Mouse (Mus musculus): ENCODE measurements at regions not wholly inside any gene's neighbourhood (a gene's known extent, or its start where the extent isn't known, plus 50 kb on each side); places are given as distances from the start of the nearest gene placed in this dataset.
A peak's percentile ranks its signal among the peaks of the same experiment; 100 is the strongest.

DNA sequence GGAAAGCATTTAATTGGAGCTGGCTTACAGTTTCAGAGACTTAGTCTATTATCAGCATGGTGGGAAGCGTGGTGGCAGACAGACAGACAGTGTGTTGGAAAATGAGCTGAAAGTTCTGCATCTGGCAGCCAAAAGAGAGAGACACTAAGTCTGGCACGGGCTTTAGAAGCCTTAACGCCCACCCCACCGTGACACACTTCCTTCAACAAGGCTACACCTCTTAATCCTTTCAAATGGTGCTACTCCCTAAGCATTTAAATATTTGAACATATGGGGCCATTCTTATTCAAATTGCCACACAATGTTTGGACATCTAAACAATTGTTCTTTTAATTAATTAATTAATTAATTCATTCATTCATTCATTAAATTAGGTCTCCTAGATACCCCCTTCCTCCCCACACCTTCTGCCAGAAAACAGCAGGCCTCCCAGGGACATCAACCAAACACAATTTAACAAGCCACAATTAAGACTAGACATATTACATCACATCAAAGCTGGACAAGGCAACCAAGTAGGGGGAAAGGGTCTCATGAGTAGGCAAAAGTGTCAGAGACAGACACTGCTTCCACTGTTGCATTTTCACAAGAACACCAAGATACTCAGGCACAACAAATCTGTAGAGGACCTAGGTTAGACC lies 135.4 kb upstream of the Ptbp2 start:
- Histone ChIP-seq H3K4me2 (no peak overlapping the region), H3K4me3 (replicated peaks) (no peak overlapping the region), H3K9ac (replicated peaks) (no peak overlapping the region), H3K27ac (replicated peaks) (no peak overlapping the region), H3K27me3 (replicated peaks) (no peaks in the 10 kb centered on the region), H3K36me3 (no peaks in the 10 kb centered on the region), H3K4me1 (no peaks in the 10 kb centered on the region), H3K9me3 (replicated peaks) (no peaks in the 10 kb centered on the region)
- 55% methylated on average over 4 of the region's 4 CpGs for WGBS
- ATAC-seq (ENCODE audit: low FRiP score) = no peak

DNA sequence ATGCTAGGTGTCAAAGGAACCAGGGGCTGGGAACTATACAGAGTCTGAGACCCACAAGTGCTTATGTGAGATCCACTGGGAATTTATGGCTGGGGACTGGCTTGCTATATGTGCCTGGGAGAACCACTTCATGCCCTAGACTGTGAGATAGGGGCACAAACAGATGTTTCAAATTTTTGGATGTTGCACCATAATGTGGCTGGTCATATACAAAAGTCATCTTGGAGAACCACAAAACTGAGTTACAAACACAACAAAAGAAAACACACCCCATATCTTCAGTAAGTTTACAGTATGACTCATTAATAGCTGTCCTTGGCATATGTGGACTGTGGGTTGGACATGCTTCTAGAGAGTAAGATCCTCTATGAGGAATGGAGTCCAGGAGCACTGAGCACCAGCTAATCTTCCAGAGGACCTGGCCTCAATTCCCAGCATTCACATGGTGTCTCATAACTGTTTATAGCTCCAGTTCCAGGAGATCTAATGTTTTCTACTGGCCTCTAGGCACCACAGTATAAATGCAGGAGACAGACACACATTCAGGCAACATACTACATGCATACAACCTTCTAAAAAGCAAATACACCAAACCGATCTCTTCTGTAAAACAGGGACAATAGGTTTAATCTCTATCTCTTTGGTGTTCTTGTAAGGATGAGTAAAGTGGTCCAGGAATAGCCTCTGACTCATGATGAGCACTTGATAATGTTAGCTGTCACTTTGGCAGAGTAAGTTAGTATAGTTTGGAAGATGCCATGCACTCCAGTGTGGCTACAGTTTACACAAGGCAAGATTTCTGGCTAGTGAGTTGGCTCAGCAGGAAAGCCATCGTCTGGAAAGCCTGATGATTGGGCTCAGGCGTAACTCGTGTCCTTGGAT lies 132.0 kb upstream of the Ptbp2 start:
- no peaks in the 10 kb centered on the region for H3K9me3 ChIP-seq (replicated peaks)
- H3K4me1 ChIP-seq = no peaks in the 10 kb centered on the region
- H3K9ac ChIP-seq (replicated peaks) = no peak overlapping the region
- ATAC-seq (ENCODE audit: low FRiP score) = no peak
- H3K4me2 ChIP-seq = no peak overlapping the region
- H3K27me3 ChIP-seq (replicated peaks) = no peaks in the 10 kb centered on the region
- H3K27ac ChIP-seq (replicated peaks) = no peak overlapping the region
- H3K4me3 ChIP-seq (replicated peaks) = no peak overlapping the region
- H3K36me3 ChIP-seq = no peaks in the 10 kb centered on the region
- 49% methylated on average over 4 of the region's 4 CpGs for WGBS

DNA sequence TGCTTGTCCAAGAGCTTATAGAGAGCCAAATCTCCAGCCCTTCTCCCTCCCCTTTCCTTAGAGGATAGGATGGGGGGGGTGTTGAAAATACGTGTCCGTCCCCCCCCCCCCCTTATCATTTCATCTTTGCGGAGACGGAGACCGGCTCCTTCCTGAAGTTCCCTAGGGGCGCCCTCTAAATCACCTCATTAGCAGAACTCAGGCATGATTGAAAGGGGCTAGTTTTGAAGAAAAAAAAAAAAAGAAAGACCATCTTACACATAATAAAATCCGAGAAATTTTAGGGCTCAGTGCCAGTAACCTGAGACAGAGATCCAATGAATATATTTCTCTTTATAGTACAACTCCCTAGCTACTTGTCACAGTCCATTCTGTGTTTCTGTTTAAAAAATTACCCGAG lies 127.3 kb upstream of the Ptbp2 start:
- no peak overlapping the region for H3K4me3 ChIP-seq (replicated peaks)
- no peak for ATAC-seq (ENCODE audit: low FRiP score)
- no peaks in the 10 kb centered on the region for H3K9me3 ChIP-seq (replicated peaks)
- H3K36me3 ChIP-seq = no peaks in the 10 kb centered on the region
- no peak overlapping the region for H3K27ac ChIP-seq (replicated peaks)
- H3K4me1 ChIP-seq = no peaks in the 10 kb centered on the region
- H3K4me2 ChIP-seq = no peak overlapping the region
- WGBS = 46% methylated on average over 6 of the region's 8 CpGs
- H3K27me3 ChIP-seq (replicated peaks) = no peaks in the 10 kb centered on the region
- H3K9ac ChIP-seq (replicated peaks) = no peak overlapping the region

DNA sequence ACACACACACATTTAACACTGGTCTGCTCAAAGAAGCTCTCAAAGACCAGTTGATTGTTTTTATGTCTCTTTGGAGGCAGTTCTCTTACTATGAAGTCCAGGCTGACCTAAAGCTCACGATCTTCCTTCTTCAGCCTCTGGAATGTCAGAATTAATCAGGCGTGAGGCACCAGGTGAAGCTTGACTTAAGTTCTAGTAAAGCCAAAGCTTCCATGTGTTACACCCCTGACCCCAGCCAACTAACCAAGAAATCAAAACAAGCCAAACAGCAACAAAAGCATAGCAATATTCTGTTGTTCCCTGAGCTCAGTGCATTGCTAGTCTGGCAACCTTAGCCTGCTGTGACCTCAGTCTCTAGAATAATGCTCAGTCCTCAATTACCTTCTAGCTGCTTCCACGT lies 120.0 kb upstream of the Ptbp2 start:
- H3K27ac ChIP-seq (replicated peaks) = no peak overlapping the region
- H3K9me3 ChIP-seq (replicated peaks) = no peaks in the 10 kb centered on the region
- no peaks in the 10 kb centered on the region for H3K36me3 ChIP-seq
- H3K27me3 ChIP-seq (replicated peaks) = no peaks in the 10 kb centered on the region
- H3K9ac ChIP-seq (replicated peaks) = no peak overlapping the region
- no peak overlapping the region for H3K4me2 ChIP-seq
- no peak for ATAC-seq (ENCODE audit: low FRiP score)
- WGBS = 83% methylated on average over 3 of the region's 3 CpGs
- no peaks in the 10 kb centered on the region for H3K4me1 ChIP-seq
- no peak overlapping the region for H3K4me3 ChIP-seq (replicated peaks)

DNA sequence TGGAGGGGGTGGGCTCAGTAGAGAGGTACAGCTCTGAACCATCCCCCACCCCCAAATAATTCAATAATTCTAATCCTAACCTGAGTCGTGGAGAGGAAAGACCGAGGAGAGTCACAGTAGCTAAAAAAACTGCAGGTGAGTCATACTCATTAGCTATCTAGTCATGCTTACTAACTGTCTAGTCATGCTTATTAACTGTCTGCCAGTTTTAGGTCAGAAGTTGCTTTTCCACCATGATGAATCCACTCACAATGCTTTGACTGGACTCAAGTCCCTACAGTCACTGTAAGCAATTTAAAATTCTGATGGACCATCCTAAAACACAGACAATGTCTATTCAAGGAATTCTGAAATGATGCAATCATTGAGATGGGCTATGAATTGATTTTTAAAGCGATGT lies 110.9 kb upstream of the Ptbp2 start:
- no peak overlapping the region for H3K4me2 ChIP-seq
- H3K4me3 ChIP-seq (replicated peaks) = no peak overlapping the region
- no peaks in the 10 kb centered on the region for H3K36me3 ChIP-seq
- H3K27me3 ChIP-seq (replicated peaks) = no peaks in the 10 kb centered on the region
- H3K27ac ChIP-seq (replicated peaks) = no peak overlapping the region
- WGBS = 90% methylated on average over 3 of the region's 3 CpGs
- ATAC-seq (ENCODE audit: low FRiP score) = no peak
- no peak overlapping the region for H3K9ac ChIP-seq (replicated peaks)
- H3K9me3 ChIP-seq (replicated peaks) = no peaks in the 10 kb centered on the region
- peaks cover 17% of the 10 kb centered on the region for H3K4me1 ChIP-seq

DNA sequence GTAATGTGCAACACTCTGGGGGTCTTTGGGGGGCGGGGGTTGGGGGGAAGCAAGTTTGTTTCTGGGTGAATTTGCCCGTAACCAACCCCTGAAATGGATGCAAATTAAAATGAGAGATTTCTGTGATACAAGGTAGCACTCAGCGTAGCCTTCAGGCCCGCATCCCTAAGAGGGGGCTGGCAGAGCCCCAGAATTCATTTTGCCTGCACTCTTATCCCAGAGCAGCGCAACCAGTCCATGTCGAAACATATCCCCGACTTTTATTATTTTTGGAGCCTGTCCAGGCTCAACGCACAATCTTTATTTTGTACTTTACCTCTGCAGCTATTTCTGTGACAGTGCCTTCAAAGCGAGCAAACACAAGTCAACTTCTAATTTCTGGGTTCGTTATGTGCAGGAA lies 109.8 kb upstream of the Ptbp2 start:
- 51% methylated on average over 10 of the region's 10 CpGs for WGBS
- H3K4me1 ChIP-seq = peaks cover 17% of the 10 kb centered on the region

DNA sequence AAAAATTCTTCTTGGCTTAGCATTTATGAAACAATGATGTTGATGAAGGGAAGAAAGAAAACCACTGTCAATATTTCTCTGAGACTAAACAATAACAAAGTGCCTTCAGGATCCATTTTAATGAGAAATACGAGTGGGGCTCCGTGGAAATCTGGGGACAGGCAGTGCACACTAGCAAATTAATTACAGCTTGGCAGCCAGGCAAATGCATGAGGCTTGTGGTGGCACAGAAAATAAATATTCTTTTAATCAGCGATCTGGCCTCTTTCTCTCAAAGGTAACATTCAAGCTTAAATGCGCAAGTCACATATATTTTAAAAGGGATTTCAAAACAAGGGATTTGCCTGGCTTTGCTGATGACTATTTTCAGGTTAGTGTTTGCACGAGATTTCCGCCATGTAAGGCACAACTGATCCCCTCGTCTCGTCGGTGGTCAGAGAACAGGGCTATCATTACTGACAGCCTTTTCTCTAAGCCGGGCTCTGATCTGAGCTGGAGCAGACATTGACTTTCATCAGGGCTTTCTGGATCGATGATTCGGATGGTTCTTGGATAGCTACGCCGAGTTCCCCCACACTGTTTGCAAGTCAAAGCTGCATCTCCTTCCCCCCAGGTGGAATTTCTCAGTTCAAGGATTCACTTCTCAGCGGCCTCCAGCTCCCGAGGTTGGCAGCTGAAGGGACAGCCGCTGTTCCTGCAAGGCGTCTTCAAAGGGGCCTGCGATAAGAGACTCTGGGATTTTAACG lies 109.1 kb upstream of the Ptbp2 start:
- Histone ChIP-seq H3K4me3 (replicated peaks) (peak overlapping the region; percentile 19), H3K9ac (replicated peaks) (0 out of 2 replicates have a peak overlapping the region, but pooled peaks have one; percentile 3), H3K4me1 (peaks cover 17% of the 10 kb centered on the region), H3K27me3 (replicated peaks) (no peaks in the 10 kb centered on the region), H3K9me3 (replicated peaks) (no peaks in the 10 kb centered on the region), H3K4me2 (peak overlapping the region; percentile 55), H3K27ac (replicated peaks) (peak overlapping the region; percentile 68), H3K36me3 (no peaks in the 10 kb centered on the region)
- ATAC-seq (ENCODE audit: low FRiP score) = peak; percentile 68; the same call in 1 of the 2 replicates
- WGBS = 6% methylated on average over 20 of the region's 20 CpGs

More for the DNA sequence above, 109.8 kb upstream of the Ptbp2 start:
- peak overlapping the region; percentile 55 for H3K4me2 ChIP-seq
- H3K27ac ChIP-seq (replicated peaks) = no peak overlapping the region
- no peaks in the 10 kb centered on the region for H3K36me3 ChIP-seq
- H3K4me3 ChIP-seq (replicated peaks) = no peak overlapping the region
- no peaks in the 10 kb centered on the region for H3K9me3 ChIP-seq (replicated peaks)
- H3K27me3 ChIP-seq (replicated peaks) = no peaks in the 10 kb centered on the region
- H3K9ac ChIP-seq (replicated peaks) = no peak overlapping the region
- ATAC-seq (ENCODE audit: low FRiP score) = no peak

DNA sequence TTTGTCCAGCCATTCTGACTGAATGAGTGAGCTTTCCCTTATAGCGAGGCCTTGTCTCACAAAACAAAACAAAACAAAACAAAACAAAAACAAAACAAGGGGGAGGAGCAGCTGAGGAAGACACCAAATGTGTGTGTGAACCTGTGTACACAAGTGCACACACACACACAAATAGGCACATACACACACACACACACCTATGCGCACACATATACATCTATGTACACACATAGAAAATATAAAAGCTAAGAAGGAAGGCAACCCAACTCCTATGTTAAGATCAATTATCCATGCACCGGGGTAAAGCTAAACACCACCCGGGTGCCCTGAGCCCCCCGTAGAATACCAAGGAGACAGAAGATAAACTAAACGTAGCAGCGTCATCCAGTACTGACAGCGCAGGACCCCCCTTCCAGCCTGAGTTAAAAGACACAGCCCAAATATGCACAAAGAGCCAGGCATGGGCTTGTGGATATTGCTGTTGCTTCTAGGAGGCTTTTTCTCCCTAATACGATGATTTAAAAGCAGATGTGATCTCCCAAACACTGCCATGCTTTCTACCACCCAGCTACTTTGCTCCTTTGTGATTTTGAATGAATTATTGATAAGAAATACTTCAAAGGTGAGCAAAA lies 108.4 kb upstream of the Ptbp2 start:
- ATAC-seq (ENCODE audit: low FRiP score) = peak; percentile 45; the same call in 1 of the 2 replicates
- H3K36me3 ChIP-seq = no peaks in the 10 kb centered on the region
- no peak overlapping the region for H3K9ac ChIP-seq (replicated peaks)
- no peaks in the 10 kb centered on the region for H3K27me3 ChIP-seq (replicated peaks)
- no peaks in the 10 kb centered on the region for H3K9me3 ChIP-seq (replicated peaks)
- no peak overlapping the region for H3K27ac ChIP-seq (replicated peaks)
- 53% methylated on average over 9 of the region's 9 CpGs for WGBS
- H3K4me3 ChIP-seq (replicated peaks) = no peak overlapping the region
- peaks cover 17% of the 10 kb centered on the region for H3K4me1 ChIP-seq
- H3K4me2 ChIP-seq = peak overlapping the region; percentile 55; the same call in 1 of the 2 replicates

DNA sequence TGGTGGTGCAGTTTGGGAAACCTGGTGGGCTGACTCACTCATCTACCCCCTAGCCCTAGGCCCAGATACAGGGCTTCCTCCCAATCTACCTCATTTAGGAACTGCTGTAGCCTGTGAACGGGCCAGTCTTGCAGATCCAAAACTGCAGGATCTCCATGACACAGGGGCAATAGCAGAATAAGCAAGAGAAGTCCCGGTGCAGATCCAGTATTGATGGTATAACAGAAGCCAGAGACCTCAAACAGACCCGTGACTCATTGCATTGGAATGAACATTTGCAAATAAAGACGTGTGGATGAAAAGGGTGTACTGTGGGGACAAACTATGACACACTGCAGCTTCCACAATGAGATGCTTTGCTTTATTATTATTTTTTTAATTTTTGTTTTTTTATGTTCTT lies 106.6 kb upstream of the Ptbp2 start:
- no peak for ATAC-seq (ENCODE audit: low FRiP score)
- Histone ChIP-seq H3K4me1 (peaks cover 17% of the 10 kb centered on the region), H3K4me2 (no peak overlapping the region), H3K36me3 (no peaks in the 10 kb centered on the region), H3K27me3 (replicated peaks) (no peaks in the 10 kb centered on the region), H3K9ac (replicated peaks) (no peak overlapping the region), H3K9me3 (replicated peaks) (no peaks in the 10 kb centered on the region), H3K4me3 (replicated peaks) (no peak overlapping the region), H3K27ac (replicated peaks) (no peak overlapping the region)
- 75% methylated on average over 4 of the region's 4 CpGs for WGBS

DNA sequence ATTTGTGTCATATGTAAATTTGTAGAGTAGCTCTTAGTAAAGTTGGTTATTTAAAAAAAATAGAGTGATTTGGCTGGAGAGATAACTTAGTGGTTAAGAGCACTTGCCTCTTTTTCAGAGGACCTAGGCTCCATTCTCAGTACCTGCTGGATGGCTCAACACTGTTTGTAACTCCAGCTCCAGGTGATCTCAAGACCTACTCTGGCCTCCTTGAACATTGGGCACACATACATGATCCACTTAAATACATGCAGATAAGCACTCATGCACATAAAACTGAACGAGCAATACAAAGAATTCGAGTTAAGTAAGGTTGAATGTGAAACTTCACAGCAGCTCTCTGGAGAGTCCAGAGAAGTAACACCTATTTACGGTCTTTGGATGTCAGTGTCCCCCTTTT lies 104.2 kb upstream of the Ptbp2 start:
- Histone ChIP-seq H3K9me3 (replicated peaks) (no peaks in the 10 kb centered on the region), H3K4me2 (no peak overlapping the region), H3K27ac (replicated peaks) (no peak overlapping the region), H3K36me3 (no peaks in the 10 kb centered on the region), H3K4me3 (replicated peaks) (no peak overlapping the region), H3K27me3 (replicated peaks) (no peaks in the 10 kb centered on the region), H3K4me1 (peaks cover 9% of the 10 kb centered on the region), H3K9ac (replicated peaks) (no peak overlapping the region)
- WGBS = 95% methylated on average over 3 of the region's 3 CpGs
- ATAC-seq (ENCODE audit: low FRiP score) = no peak

DNA sequence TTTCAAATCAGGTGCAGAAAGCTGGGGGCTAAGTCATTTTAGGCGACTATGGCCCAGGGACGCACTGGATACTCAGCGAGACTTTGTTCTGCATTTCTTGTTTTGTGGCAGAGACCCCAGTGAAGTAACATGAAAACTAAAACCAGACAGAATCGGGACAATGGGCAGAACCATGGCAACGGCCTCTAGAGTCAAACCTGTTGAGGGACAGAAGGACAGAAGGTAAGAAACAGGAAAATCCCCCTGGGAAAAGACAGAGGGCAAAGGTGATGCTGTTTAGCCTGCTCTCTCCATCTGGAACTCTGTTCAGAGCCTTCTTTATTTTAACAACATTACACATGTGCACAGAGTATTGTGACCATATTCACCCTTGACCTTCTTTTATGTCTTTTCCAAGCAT lies 92.1 kb upstream of the Ptbp2 start:
- H3K4me3 ChIP-seq (replicated peaks) = no peak overlapping the region
- no peak overlapping the region for H3K9ac ChIP-seq (replicated peaks)
- ATAC-seq (ENCODE audit: low FRiP score) = no peak
- H3K4me1 ChIP-seq = no peaks in the 10 kb centered on the region
- no peaks in the 10 kb centered on the region for H3K9me3 ChIP-seq (replicated peaks)
- WGBS = 52% methylated on average over 5 of the region's 5 CpGs
- no peaks in the 10 kb centered on the region for H3K36me3 ChIP-seq
- no peaks in the 10 kb centered on the region for H3K27me3 ChIP-seq (replicated peaks)
- H3K4me2 ChIP-seq = no peak overlapping the region
- H3K27ac ChIP-seq (replicated peaks) = no peak overlapping the region

All from neural tube, embryonic 15.5 days (tissue).